Mouse (Mus musculus) ES-E14 (cell line): ENCODE measurements at regions not wholly inside any gene's neighbourhood (a gene's known extent, or its start where the extent isn't known, plus 50 kb on each side); places are given as distances from the start of the nearest gene placed in this dataset.

Experiments used
- DNase-seq: peaks from one replicate; pipeline ENCODE4 v3.0.0-alpha.2; 2013; ENCODE audit warnings: low read depth, low spot score
- H3K27ac ChIP-seq: 2 replicates; pipeline ENCODE4 v1.5.1; 2012; ENCODE audit warnings: low read depth, mild to moderate bottlenecking, low read length, moderate library complexity, mixed read lengths; ENCODE audit not compliant: poor library complexity, insufficient read depth, severe bottlenecking
- H3K36me3 ChIP-seq: 2 replicates; pipeline ENCODE4 v1.6.1; 2012; ENCODE audit warnings: mild to moderate bottlenecking, low read length, moderate library complexity, mixed read lengths; ENCODE audit not compliant: control insufficient read depth, poor library complexity, insufficient read depth, severe bottlenecking
- H3K4me1 ChIP-seq, 2 experiments: fragments of 150-350 bp in 1 of 2; sonication (generic) in 1 of 2; 2 replicates each; pipeline ENCODE4 v1.6.1; 2012; ENCODE audit warnings: low read length in 2 of 2, mild to moderate bottlenecking in 1 of 2, mixed read lengths in 1 of 2; ENCODE audit not compliant: control insufficient read depth in 2 of 2, insufficient read depth in 2 of 2, poor library complexity in 1 of 2
- H3K4me3 ChIP-seq, 2 experiments: fragments of 150-350 bp in 1 of 2; sonication (generic) in 1 of 2; 2 replicates each; pipeline ENCODE4 v1.5.1; 2012; ENCODE audit warnings: low read length in 2 of 2, low read depth in 1 of 2, mild to moderate bottlenecking in 1 of 2, mixed read lengths in 1 of 2; ENCODE audit not compliant: insufficient read depth in 1 of 2, poor library complexity in 1 of 2, severe bottlenecking in 1 of 2
- H3K9ac ChIP-seq: 2 replicates; pipeline ENCODE4 v1.6.1; 2012; ENCODE audit warnings: low read depth, mild to moderate bottlenecking, low read length, mixed read lengths; ENCODE audit not compliant: poor library complexity, insufficient read depth, severe bottlenecking
- H3K9me3 ChIP-seq: fragments of 150-350 bp; sonication (generic); 2 replicates; pipeline ENCODE4 v1.6.1; 2012; ENCODE audit warnings: low read depth, mild to moderate bottlenecking, low read length; ENCODE audit not compliant: control insufficient read depth, insufficient read depth
- CHD2 ChIP-seq: IDR thresholded peaks from 2 replicates; pipeline ENCODE4 v1.6.1; 2014; ENCODE audit warnings: mild to moderate bottlenecking, low read depth, low read length, inconsistent platforms
- HCFC1 ChIP-seq: IDR thresholded peaks from 2 replicates; pipeline ENCODE4 v1.6.1; 2012; ENCODE audit warnings: low read length, inconsistent platforms, borderline replicate concordance; ENCODE audit not compliant: insufficient read depth
- MAFK ChIP-seq: IDR thresholded peaks from 2 replicates; pipeline ENCODE4 v1.6.1; 2014; ENCODE audit warnings: mild to moderate bottlenecking, low read depth, low read length, inconsistent platforms; ENCODE audit not compliant: insufficient read depth
- ZC3H11A ChIP-seq: IDR thresholded peaks from 2 replicates; pipeline ENCODE4 v1.6.1; 2012; ENCODE audit warnings: low read depth, mild to moderate bottlenecking, inconsistent platforms, low read length, borderline replicate concordance
- ZNF384 ChIP-seq: IDR thresholded peaks from 2 replicates; pipeline ENCODE4 v1.6.1; 2012; ENCODE audit warnings: low read depth, low read length, inconsistent platforms
- in situ Hi-C, 2 experiments: fragments of 600-800 bp; cut with MboI; formaldehyde crosslinking; loops; one replicate each; pipeline ENCODE4 v1.15.1; 2025; ENCODE audit warnings: low sequenced_read_pairs in 2 of 2, inconsistent platforms in 1 of 2; ENCODE audit not compliant: unreplicated experiment in 2 of 2

- H3K9me3 ChIP-seq = no peaks in the 10 kb centered on the region
- no peak overlapping the region for H3K4me3 ChIP-seq
- H3K27ac ChIP-seq = no peak overlapping the region
- no peak overlapping the region for H3K9ac ChIP-seq
- no peaks in the 10 kb centered on the region for H3K36me3 ChIP-seq
- in situ Hi-C loops = no loop called here
- TF ChIP-seq MAFK (no peak), ZNF384 (no peak), HCFC1 (no peak), CHD2 (no peak), ZC3H11A (no peak)
- H3K4me1 ChIP-seq = no peaks in the 10 kb centered on the region
- no peak for DNase-seq
Measured at GRCm38 (mm10) chr1:94207859-94208258, 155.5 kb upstream of the Pdcd1 start.

GRCm38 (mm10) chr1:94203281-94203680 lies 150.9 kb upstream of the Pdcd1 start:
- no peaks in the 10 kb centered on the region for H3K36me3 ChIP-seq
- no peak overlapping the region for H3K9ac ChIP-seq
- no peak for DNase-seq
- no peak overlapping the region for H3K4me3 ChIP-seq
- H3K9me3 ChIP-seq = no peaks in the 10 kb centered on the region
- H3K4me1 ChIP-seq = no peaks in the 10 kb centered on the region
- no peak overlapping the region for H3K27ac ChIP-seq
- in situ Hi-C loops = no loop called here
- no peak for TF ChIP-seq ZNF384
- TF ChIP-seq CHD2 = no peak
- no peak for TF ChIP-seq ZC3H11A
- TF ChIP-seq MAFK = no peak

GRCm38 (mm10) chr1:94183876-94184275 lies 131.5 kb upstream of the Pdcd1 start:
- Histone ChIP-seq H3K27ac (no peak overlapping the region), H3K4me3 (no peak overlapping the region), H3K36me3 (no peaks in the 10 kb centered on the region), H3K9me3 (no peaks in the 10 kb centered on the region), H3K4me1 (no peaks in the 10 kb centered on the region), H3K9ac (no peak overlapping the region)
- in situ Hi-C loops = no loop called here
- no peak for TF ChIP-seq ZNF384
- no peak for TF ChIP-seq HCFC1
- TF ChIP-seq ZC3H11A = no peak
- TF ChIP-seq MAFK = no peak
- TF ChIP-seq CHD2 = no peak
- no peak for DNase-seq

GRCm38 (mm10) chr1:94149958-94150357 lies 97.6 kb upstream of the Pdcd1 start:
- Histone ChIP-seq H3K36me3 (no peaks in the 10 kb centered on the region), H3K4me3 (no peak overlapping the region), H3K4me1 (no peaks in the 10 kb centered on the region), H3K27ac (no peak overlapping the region), H3K9me3 (no peaks in the 10 kb centered on the region), H3K9ac (no peak overlapping the region)
- in situ Hi-C loops = no loop called here
- DNase-seq = no peak
- TF ChIP-seq MAFK (no peak), HCFC1 (no peak), CHD2 (no peak), ZC3H11A (no peak), ZNF384 (no peak)

GRCm38 (mm10) chr1:94147015-94147414 lies 94.7 kb upstream of the Pdcd1 start:
- no peaks in the 10 kb centered on the region for H3K9me3 ChIP-seq
- in situ Hi-C loops = no loop called here

More at GRCm38 (mm10) chr1:94147015-94147414, 94.7 kb upstream of the Pdcd1 start:
- no peak for DNase-seq
- Histone ChIP-seq H3K4me3 (no peak overlapping the region), H3K9ac (no peak overlapping the region), H3K27ac (no peak overlapping the region), H3K36me3 (no peaks in the 10 kb centered on the region), H3K4me1 (no peaks in the 10 kb centered on the region)
- TF ChIP-seq HCFC1 = no peak
- TF ChIP-seq MAFK = no peak
- TF ChIP-seq CHD2 = no peak
- no peak for TF ChIP-seq ZNF384
- TF ChIP-seq ZC3H11A = no peak
